16 mouse cellular contexts compared by ENCODE assay signal in genomic region chr3:135285256-135285655, GRCm38 (mm10). TPM values are rescaled to one million over a fixed set of nuclear protein-coding genes. Genes with fewer than 3 reads are reported as not detected.
"Had no signal": no experiment of that assay in that cellular context is flagged by ENCODE, and none has a peak within 500 bp of the region (broad histone marks: within the 10 kb centered on the region; RNA-seq: fewer than 3 reads in every experiment).

No protein-coding gene starts in this region.

- H3K4me2 ChIP-seq: hindbrain, embryonic 15.5 days; liver, embryonic 11.5 days; liver, embryonic 15.5 days; midbrain, embryonic 11.5 days; midbrain, embryonic 15.5 days; neural tube, embryonic 13.5 days; stomach, embryonic 15.5 days had no signal

- H3K4me1 ChIP-seq: liver, embryonic 15.5 days; stomach, embryonic 15.5 days had no signal

- H3K4me3 ChIP-seq: hindbrain, embryonic 15.5 days; left cerebral cortex, adult 2 months; limb, embryonic 10.5 days; liver, embryonic 15.5 days; megakaryocyte, embryonic 14.5 days; midbrain, embryonic 15.5 days; neural tube, embryonic 13.5 days; stomach, embryonic 15.5 days had no signal

- H3K36me3 ChIP-seq: hindbrain, embryonic 15.5 days; limb, embryonic 10.5 days; liver, embryonic 15.5 days; midbrain, embryonic 15.5 days; neural tube, embryonic 13.5 days; stomach, embryonic 15.5 days had no signal

- H3K9me3 ChIP-seq: hindbrain, embryonic 15.5 days; limb, embryonic 10.5 days; liver, embryonic 15.5 days; megakaryocyte, embryonic 14.5 days; midbrain, embryonic 15.5 days; neural tube, embryonic 13.5 days; stomach, embryonic 15.5 days had no signal

- ATAC-seq: intestine, embryonic 16.5 days; midbrain, embryonic 15.5 days had no signal

- H3K27me3 ChIP-seq: hindbrain, embryonic 15.5 days; liver, embryonic 15.5 days; midbrain, embryonic 15.5 days; neural tube, embryonic 13.5 days; stomach, embryonic 15.5 days had no signal

- H3K9ac ChIP-seq: hindbrain, embryonic 15.5 days; liver, embryonic 15.5 days; midbrain, embryonic 15.5 days; neural tube, embryonic 13.5 days; stomach, embryonic 15.5 days had no signal

- DNase-seq: retina, postnatal 1 day; right cerebral cortex, postnatal 4 days; spleen, adult 18-20 months; thymus, postnatal 36 days had no signal

- H3K27ac ChIP-seq: hindbrain, embryonic 15.5 days; left cerebral cortex, adult 2 months; limb, embryonic 10.5 days; liver, embryonic 15.5 days; macrophage; midbrain, embryonic 15.5 days; neural tube, embryonic 13.5 days; stomach, embryonic 15.5 days had no signal

RNA-seq across cellular contexts. Expression of gene Bdh2, which starts 4.2 kb away (rescaled TPM):
- polyA plus RNA-seq: macrophage had no signal
